Mouse (Mus musculus): ENCODE measurements around the gene Pigl. TPM values are rescaled to one million over a fixed set of nuclear protein-coding genes. Genes with fewer than 3 reads are reported as not detected.

Pigl gene
- polyA plus RNA-seq, 1 experiment from 2014 or later = 5.6 TPM

GRCm38 (mm10) chr11:62511444-62512202 is 53.4 kb downstream of the Pigl start:
- DNase-seq (ENCODE audit: low spot score) (peak; percentile 21), ATAC-seq (ENCODE audit: low FRiP score, low TSS enrichment) (peak; percentile 64)
- H3K4me1 ChIP-seq (replicated peaks; ENCODE audit: control insufficient read depth, insufficient read depth) = no peaks in the 10 kb centered on the region
- no peak overlapping the region for H3K4me2 ChIP-seq (replicated peaks; ENCODE audit: low read depth)
- TF ChIP-seq EP300 (optimal IDR thresholded peaks at IDR 0.05) (no peak), CTCF (IDR thresholded peaks at IDR 0.05; ENCODE audit: low read depth) (0 out of 2 replicates have a peak, but pooled peaks have one; percentile 13)
- H3K27ac ChIP-seq (replicated peaks) = no peak overlapping the region
- H3K4me3 ChIP-seq (ENCODE audit: low read depth, low read length) = no peak overlapping the region
- H3K9me3 ChIP-seq (ENCODE audit: control insufficient read depth, low read length) = no peaks in the 10 kb centered on the region
- no peaks in the 10 kb centered on the region for H3K27me3 ChIP-seq (ENCODE audit: control insufficient read depth, insufficient read depth, low read length)
- WGBS = 72% methylated on average over 13 of the region's 13 CpGs
- no peaks in the 10 kb centered on the region for H3K36me3 ChIP-seq (ENCODE audit: control insufficient read depth, insufficient read depth, low read length)
- H3K9ac ChIP-seq (ENCODE audit: low read length) = no peak overlapping the region

GRCm38 (mm10) chr11:62512529-62513080 is 54.3 kb downstream of the Pigl start:
- Histone ChIP-seq H3K27me3 (ENCODE audit: control insufficient read depth, insufficient read depth, low read length) (no peaks in the 10 kb centered on the region), H3K9me3 (ENCODE audit: control insufficient read depth, low read length) (no peaks in the 10 kb centered on the region), H3K36me3 (ENCODE audit: control insufficient read depth, insufficient read depth, low read length) (no peaks in the 10 kb centered on the region), H3K4me3 (ENCODE audit: low read depth, low read length) (no peak overlapping the region), H3K27ac (replicated peaks) (no peak overlapping the region), H3K4me2 (replicated peaks; ENCODE audit: low read depth) (no peak overlapping the region), H3K9ac (ENCODE audit: low read length) (no peak overlapping the region), H3K4me1 (replicated peaks; ENCODE audit: control insufficient read depth, insufficient read depth) (no peaks in the 10 kb centered on the region)
- no peak for TF ChIP-seq EP300 (optimal IDR thresholded peaks at IDR 0.05)
- 88% methylated on average over 8 of the region's 8 CpGs for WGBS
- no peak for ATAC-seq (ENCODE audit: low FRiP score, low TSS enrichment)
- no peak for DNase-seq (ENCODE audit: low spot score)

GRCm38 (mm10) chr11:62513311-62513710 is 55.1 kb downstream of the Pigl start:
- Histone ChIP-seq H3K27ac (replicated peaks) (no peak overlapping the region), H3K27me3 (ENCODE audit: control insufficient read depth, insufficient read depth, low read length) (no peaks in the 10 kb centered on the region), H3K4me3 (ENCODE audit: low read depth, low read length) (no peak overlapping the region), H3K4me2 (replicated peaks; ENCODE audit: low read depth) (no peak overlapping the region), H3K9me3 (ENCODE audit: control insufficient read depth, low read length) (no peaks in the 10 kb centered on the region), H3K4me1 (replicated peaks; ENCODE audit: control insufficient read depth, insufficient read depth) (no peaks in the 10 kb centered on the region), H3K9ac (ENCODE audit: low read length) (no peak overlapping the region), H3K36me3 (ENCODE audit: control insufficient read depth, insufficient read depth, low read length) (no peaks in the 10 kb centered on the region)
- 82% methylated on average over 6 of the region's 6 CpGs for WGBS
- DNase-seq (ENCODE audit: low spot score) (no peak), ATAC-seq (ENCODE audit: low FRiP score, low TSS enrichment) (no peak)
- no peak for TF ChIP-seq EP300 (optimal IDR thresholded peaks at IDR 0.05)
- no peak for TF ChIP-seq CTCF (IDR thresholded peaks at IDR 0.05; ENCODE audit: low read depth)

- no peak overlapping the region for H3K4me3 ChIP-seq (ENCODE audit: low read depth, low read length)
- WGBS = 28% methylated on average over 2 of the region's 2 CpGs
- DNase-seq (ENCODE audit: low spot score) = no peak
- no peak overlapping the region for H3K4me2 ChIP-seq (replicated peaks; ENCODE audit: low read depth)
- no peak overlapping the region for H3K9ac ChIP-seq (ENCODE audit: low read length)
- H3K36me3 ChIP-seq (ENCODE audit: control insufficient read depth, insufficient read depth, low read length) = no peaks in the 10 kb centered on the region
- H3K27ac ChIP-seq (replicated peaks) = no peak overlapping the region
- ATAC-seq (ENCODE audit: low FRiP score, low TSS enrichment) = no peak
- TF ChIP-seq CTCF (IDR thresholded peaks at IDR 0.05; ENCODE audit: low read depth) = no peak
- TF ChIP-seq EP300 (optimal IDR thresholded peaks at IDR 0.05) = no peak
- H3K4me1 ChIP-seq (replicated peaks; ENCODE audit: control insufficient read depth, insufficient read depth) = no peaks in the 10 kb centered on the region
- H3K9me3 ChIP-seq (ENCODE audit: control insufficient read depth, low read length) = no peaks in the 10 kb centered on the region
- no peaks in the 10 kb centered on the region for H3K27me3 ChIP-seq (ENCODE audit: control insufficient read depth, insufficient read depth, low read length)
Observed at GRCm38 (mm10) chr11:62518991-62519390, 60.7 kb downstream of the Pigl start.

- no peak overlapping the region for H3K4me3 ChIP-seq (ENCODE audit: low read depth, low read length)
- H3K9me3 ChIP-seq (ENCODE audit: control insufficient read depth, low read length) = no peaks in the 10 kb centered on the region
- no peaks in the 10 kb centered on the region for H3K27me3 ChIP-seq (ENCODE audit: control insufficient read depth, insufficient read depth, low read length)
- no peaks in the 10 kb centered on the region for H3K4me1 ChIP-seq (replicated peaks; ENCODE audit: control insufficient read depth, insufficient read depth)
- WGBS = 67% methylated on average over 2 of the region's 2 CpGs
- no peaks in the 10 kb centered on the region for H3K36me3 ChIP-seq (ENCODE audit: control insufficient read depth, insufficient read depth, low read length)
- DNase-seq (ENCODE audit: low spot score) (no peak), ATAC-seq (ENCODE audit: low FRiP score, low TSS enrichment) (no peak)
- TF ChIP-seq CTCF (IDR thresholded peaks at IDR 0.05; ENCODE audit: low read depth) = no peak
- no peak for TF ChIP-seq EP300 (optimal IDR thresholded peaks at IDR 0.05)
- H3K27ac ChIP-seq (replicated peaks) = no peak overlapping the region
- no peak overlapping the region for H3K4me2 ChIP-seq (replicated peaks; ENCODE audit: low read depth)
- H3K9ac ChIP-seq (ENCODE audit: low read length) = no peak overlapping the region
Observed at GRCm38 (mm10) chr11:62522283-62522682, 64.0 kb downstream of the Pigl start.

GRCm38 (mm10) chr11:62537089-62537488 is 78.8 kb downstream of the Pigl start:
- WGBS = 91% methylated on average over 8 of the region's 8 CpGs
- no peak overlapping the region for H3K9ac ChIP-seq (ENCODE audit: low read length)
- TF ChIP-seq CTCF (IDR thresholded peaks at IDR 0.05; ENCODE audit: low read depth) (no peak), EP300 (optimal IDR thresholded peaks at IDR 0.05) (no peak)
- no peak overlapping the region for H3K27ac ChIP-seq (replicated peaks)
- H3K9me3 ChIP-seq (ENCODE audit: control insufficient read depth, low read length) = no peaks in the 10 kb centered on the region
- peaks cover 3% of the 10 kb centered on the region for H3K4me1 ChIP-seq (replicated peaks; ENCODE audit: control insufficient read depth, insufficient read depth)
- H3K4me3 ChIP-seq (ENCODE audit: low read depth, low read length) = no peak overlapping the region
- DNase-seq (ENCODE audit: low spot score) (no peak), ATAC-seq (ENCODE audit: low FRiP score, low TSS enrichment) (no peak)
- no peaks in the 10 kb centered on the region for H3K36me3 ChIP-seq (ENCODE audit: control insufficient read depth, insufficient read depth, low read length)
- no peaks in the 10 kb centered on the region for H3K27me3 ChIP-seq (ENCODE audit: control insufficient read depth, insufficient read depth, low read length)
- no peak overlapping the region for H3K4me2 ChIP-seq (replicated peaks; ENCODE audit: low read depth)
